Mouse (Mus musculus) ES-E14 (cell line): ENCODE measurements around the gene Rbm6.

ENCODE experiments used
- CHD2 ChIP-seq: IDR thresholded peaks from 2 replicates; pipeline ENCODE4 v1.6.1; 2014; ENCODE audit warnings: mild to moderate bottlenecking, low read depth, low read length, inconsistent platforms
- HCFC1 ChIP-seq: IDR thresholded peaks from 2 replicates; pipeline ENCODE4 v1.6.1; 2012; ENCODE audit warnings: low read length, inconsistent platforms, borderline replicate concordance; ENCODE audit not compliant: insufficient read depth
- MAFK ChIP-seq: IDR thresholded peaks from 2 replicates; pipeline ENCODE4 v1.6.1; 2014; ENCODE audit warnings: mild to moderate bottlenecking, low read depth, low read length, inconsistent platforms; ENCODE audit not compliant: insufficient read depth

- TF ChIP-seq HCFC1, result no peak
- TF ChIP-seq MAFK, result no peak
- TF ChIP-seq CHD2, result no peak
Observed at GRCm38 (mm10) chr9:107735356-107736184, 137.5 kb downstream of the Rbm6 start.
